Mouse (Mus musculus): ENCODE results near the gene Arhgap15.

Arhgap15 gene

GRCm38 (mm10) chr2:43783759-43784735 is 35.4 kb downstream of the Arhgap15 start:
- no peak for DNase-seq

- no peak for DNase-seq
Observed at GRCm38 (mm10) chr2:43786101-43786500, 37.5 kb downstream of the Arhgap15 start.

- no peak for DNase-seq
Observed at GRCm38 (mm10) chr2:43787141-43787540, 38.5 kb downstream of the Arhgap15 start.

- no peak for DNase-seq
Observed at GRCm38 (mm10) chr2:43788484-43788883, 39.9 kb downstream of the Arhgap15 start.

- DNase-seq, result peak; percentile 5 to 26
Observed at GRCm38 (mm10) chr2:43790049-43790693, 41.5 kb downstream of the Arhgap15 start.

GRCm38 (mm10) chr2:43791575-43791974 is 43.0 kb downstream of the Arhgap15 start:
- DNase-seq, result no peak

- DNase-seq, result no peak
Observed at GRCm38 (mm10) chr2:43793105-43793504, 44.5 kb downstream of the Arhgap15 start.

GRCm38 (mm10) chr2:43794700-43795099 is 46.1 kb downstream of the Arhgap15 start:
- DNase-seq, result no peak

- no peak for DNase-seq
Observed at GRCm38 (mm10) chr2:43796448-43796847, 47.8 kb downstream of the Arhgap15 start.

- peak in 1 of 2 experiments; percentile 9 for DNase-seq
Observed at GRCm38 (mm10) chr2:43805960-43806744, 57.5 kb downstream of the Arhgap15 start.

- no peak for DNase-seq
Observed at GRCm38 (mm10) chr2:43815896-43816787, 67.5 kb downstream of the Arhgap15 start.

- DNase-seq, result no peak
Observed at GRCm38 (mm10) chr2:43816788-43817581, 68.4 kb downstream of the Arhgap15 start.

- no peak for DNase-seq
Observed at GRCm38 (mm10) chr2:43835931-43836330, 87.3 kb downstream of the Arhgap15 start.

GRCm38 (mm10) chr2:43841644-43842043 is 93.0 kb downstream of the Arhgap15 start:
- DNase-seq, result no peak

GRCm38 (mm10) chr2:43851195-43851594 is 102.6 kb downstream of the Arhgap15 start:
- DNase-seq, result peak in 1 of 2 experiments; percentile 1

- no peak for DNase-seq
Observed at GRCm38 (mm10) chr2:43862709-43863108, 114.1 kb downstream of the Arhgap15 start.

GRCm38 (mm10) chr2:43902403-43902973 is 153.9 kb downstream of the Arhgap15 start:
- peak; percentile 46 to 51 for DNase-seq

GRCm38 (mm10) chr2:43907496-43907895 is 158.9 kb downstream of the Arhgap15 start:
- DNase-seq, result peak in 1 of 2 experiments; percentile 25

- no peak for DNase-seq
Observed at GRCm38 (mm10) chr2:43914104-43914503, 165.5 kb downstream of the Arhgap15 start.

- no peak for DNase-seq
Observed at GRCm38 (mm10) chr2:43923863-43924340, 175.3 kb downstream of the Arhgap15 start.

Data from lung, adult 18-20 months (tissue).